Mouse (Mus musculus) right cerebral cortex, adult 2 months (tissue): ENCODE data around the gene Esrra.
"Not testable (repeated sequence)": the region's sequence is repeated elsewhere in the genome, so short reads cannot be mapped to it uniquely, and the experiment has no call there.

Experiments
- DNase-seq, 2 experiments: peaks; one replicate each; pipeline ENCODE4 v3.0.0; 2021 to 2022; ENCODE audit warnings: low spot score in 2 of 2

Esrra gene

DNA sequence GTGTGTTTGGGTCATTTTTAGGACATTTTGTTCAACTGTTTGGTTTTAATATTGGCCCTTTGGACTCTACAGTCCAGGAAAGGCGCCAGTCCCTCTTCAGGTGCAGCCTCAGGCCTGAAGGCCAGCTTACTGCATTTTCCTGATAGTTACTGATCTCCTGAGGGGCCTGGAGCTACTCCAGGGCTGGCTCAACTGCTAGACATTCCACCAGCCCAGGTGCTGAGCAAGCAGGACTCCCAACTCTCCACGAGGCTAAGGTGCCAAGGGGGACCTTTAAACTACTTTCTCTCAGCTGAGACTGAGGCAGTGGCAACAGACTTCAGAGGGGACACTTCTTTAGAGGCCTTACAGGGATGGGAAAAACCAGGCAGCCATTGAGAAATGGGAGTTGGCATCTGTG lies 16.8 kb downstream of the Esrra start:
- DNase-seq = no peak

- DNase-seq = no peak
Observed at GRCm38 (mm10) chr19:6903031-6903430, 18.6 kb downstream of the Esrra start.

GRCm38 (mm10) chr19:6899641-6900040 lies 22.0 kb downstream of the Esrra start:
- no peak for DNase-seq

DNA sequence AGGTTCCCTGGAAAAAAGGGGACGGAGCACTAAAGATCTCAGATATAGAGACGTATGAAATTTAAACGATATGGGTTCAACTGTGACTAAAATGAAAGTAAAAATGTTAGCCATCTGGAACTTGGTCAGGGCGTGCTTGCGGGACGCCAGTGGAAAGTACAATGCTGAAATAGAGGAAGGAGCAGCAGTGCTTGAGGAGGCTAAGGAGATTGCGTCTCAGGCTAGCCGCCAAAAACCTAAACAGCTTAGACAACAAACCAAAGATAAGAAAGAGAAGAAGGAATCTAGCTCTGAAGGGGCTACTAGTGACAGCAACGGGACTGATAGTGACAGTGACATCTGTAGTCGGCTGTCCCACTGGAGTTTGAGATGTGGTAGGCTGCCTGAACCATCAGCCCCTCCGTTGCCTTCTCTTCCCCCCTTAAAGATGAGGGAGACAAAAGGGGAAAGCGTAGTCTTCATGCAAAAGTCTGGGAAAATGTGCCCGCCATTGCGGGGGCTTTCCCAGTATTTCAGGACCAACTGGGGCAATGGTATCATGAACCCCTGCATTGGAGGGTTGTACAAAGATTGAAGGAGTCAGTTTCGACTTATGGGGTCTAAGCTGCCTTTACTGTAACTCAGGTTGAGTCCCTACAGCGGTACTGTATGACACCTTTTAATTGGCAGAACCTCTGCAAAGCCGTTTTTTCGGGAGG lies 25.9 kb downstream of the Esrra start:
- not testable (repeated sequence) for DNase-seq

GRCm38 (mm10) chr19:6893731-6894451 lies 27.7 kb downstream of the Esrra start:
- DNase-seq = no peak

DNA sequence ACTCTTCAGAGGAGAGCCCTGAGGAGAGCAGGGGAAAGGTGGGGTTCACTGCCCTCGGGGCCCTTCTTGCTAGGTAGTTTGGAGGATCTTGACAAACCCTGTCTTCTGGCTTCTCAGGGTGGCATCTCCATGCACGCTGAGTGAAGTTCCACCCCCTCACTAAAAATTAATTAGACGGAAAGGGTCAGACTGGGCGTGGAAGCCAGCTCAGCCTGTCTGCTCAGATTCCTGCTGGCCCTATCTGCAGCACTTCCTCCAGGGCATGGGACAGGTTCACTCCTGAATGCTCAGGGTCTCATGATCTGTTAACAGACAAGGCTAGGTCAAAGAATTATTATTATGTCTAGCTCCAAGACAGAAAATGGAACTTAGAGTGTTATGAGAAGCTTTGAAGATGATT lies 29.1 kb downstream of the Esrra start:
- no peak for DNase-seq

GRCm38 (mm10) chr19:6877965-6878364 lies 43.6 kb downstream of the Esrra start:
- no peak for DNase-seq

DNA sequence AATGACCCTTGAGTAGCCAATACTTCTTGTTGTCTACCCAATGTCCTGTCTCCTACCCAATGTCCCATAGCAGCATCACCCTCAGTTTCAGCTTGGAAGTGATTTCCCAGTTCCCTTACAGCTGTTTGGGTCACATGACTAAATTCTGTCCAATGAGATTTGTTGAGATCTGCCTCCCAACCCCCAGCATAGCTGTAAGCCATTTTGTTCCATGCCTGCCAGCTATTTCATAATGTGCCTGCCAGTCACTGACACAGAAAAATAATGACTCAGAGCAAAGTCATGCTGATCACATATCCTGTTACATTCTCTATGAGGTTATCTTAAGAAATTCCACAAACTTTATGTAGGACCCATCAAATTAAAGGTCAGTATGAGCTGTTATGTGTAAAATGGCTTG lies 44.8 kb downstream of the Esrra start:
- DNase-seq = no peak

DNA sequence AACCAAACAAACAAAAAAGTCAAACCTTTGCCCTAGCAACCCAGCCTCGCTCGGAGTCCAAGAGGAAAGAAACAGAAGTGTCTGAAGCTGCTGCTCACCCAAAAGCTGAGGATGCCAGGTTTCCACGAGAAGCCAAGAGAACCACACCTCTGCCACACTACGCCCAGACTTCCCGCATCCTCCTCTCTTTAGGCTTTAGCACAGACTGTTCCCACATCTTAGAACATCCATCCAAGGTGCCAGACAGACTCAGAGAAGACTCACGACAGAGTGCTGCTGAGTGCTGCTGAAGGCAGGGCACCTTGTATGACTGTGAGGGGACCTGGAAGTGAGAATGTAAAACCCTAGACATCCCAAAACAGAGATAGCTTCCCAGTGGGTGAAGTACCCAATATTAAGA lies 45.8 kb downstream of the Esrra start:
- DNase-seq = no peak

GRCm38 (mm10) chr19:6874257-6874656 lies 47.4 kb downstream of the Esrra start:
- no peak for DNase-seq

DNA sequence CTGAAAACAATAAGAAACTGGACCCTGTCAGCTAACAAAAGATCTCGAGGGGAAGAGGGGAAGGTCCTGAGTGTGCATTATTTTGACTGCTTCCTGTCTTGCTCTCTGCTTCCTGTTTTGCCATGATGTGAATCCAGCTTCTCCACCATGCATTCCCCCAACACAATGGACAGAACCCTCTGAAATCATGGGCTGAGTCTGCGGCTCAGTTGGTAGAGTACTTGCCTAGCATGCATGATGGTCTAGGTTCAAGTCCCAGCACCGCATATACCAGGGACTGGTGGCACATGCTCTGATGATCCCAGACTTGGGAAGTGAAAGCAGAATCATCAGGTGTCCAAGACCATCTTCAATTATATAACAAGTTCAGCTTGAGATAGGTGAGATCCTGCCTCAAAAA lies 48.9 kb downstream of the Esrra start:
- no peak for DNase-seq

DNA sequence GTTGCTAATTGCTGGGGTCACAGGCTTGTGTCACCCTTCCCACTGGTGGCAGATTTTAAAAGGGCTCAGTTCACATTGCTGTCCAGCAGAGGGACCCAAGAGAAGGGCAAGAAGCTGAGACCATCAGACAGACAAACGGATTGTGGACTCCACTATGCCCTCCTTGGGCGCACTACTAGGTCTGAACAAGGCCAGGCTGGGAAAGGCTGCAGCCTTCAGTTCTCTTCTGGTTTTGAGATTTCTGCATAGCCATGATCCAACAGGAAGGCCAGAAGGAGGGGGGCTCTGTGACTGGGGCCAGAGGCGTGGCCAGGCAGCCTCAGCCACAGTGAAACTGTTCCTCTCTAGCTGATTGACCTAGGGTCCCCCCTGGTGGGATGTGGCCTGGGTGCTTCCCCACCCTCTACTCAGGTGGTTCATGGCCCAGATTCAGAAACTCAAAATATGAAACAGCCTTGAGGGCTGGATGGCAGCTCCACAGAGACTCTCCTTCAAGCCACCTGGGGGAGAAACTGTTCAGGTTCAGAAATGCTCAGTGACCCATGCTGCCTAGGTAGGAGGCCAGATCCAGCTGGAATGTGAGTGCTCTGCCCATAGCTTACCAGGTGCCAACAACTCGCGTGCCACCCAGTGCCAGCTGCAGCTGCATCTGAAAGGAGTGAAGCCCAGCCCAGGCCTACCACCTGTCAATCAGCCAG lies 49.9 kb downstream of the Esrra start:
- DNase-seq = no peak

GRCm38 (mm10) chr19:6869355-6869754 lies 52.3 kb downstream of the Esrra start:
- no peak for DNase-seq

DNA sequence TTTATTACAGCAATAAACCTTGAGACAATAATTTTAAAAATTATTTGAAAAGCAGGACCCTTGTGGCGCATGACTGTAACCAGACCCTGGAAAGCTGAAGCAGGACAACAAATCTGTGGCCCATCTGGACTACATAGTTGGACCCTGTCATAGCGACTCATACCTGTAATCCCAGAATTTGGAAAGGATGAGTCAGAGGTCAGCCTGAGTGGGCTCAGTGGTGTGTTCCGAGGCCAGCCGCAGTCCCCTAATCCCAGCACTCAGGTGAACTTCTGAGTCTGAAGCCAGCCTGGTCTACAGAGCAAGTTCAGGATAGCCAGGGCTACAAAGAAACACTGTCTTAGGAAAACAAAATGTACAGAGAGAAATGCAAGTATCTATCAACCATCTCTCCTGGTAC lies 60.2 kb downstream of the Esrra start:
- DNase-seq = no peak
